Mouse (Mus musculus) heart, postnatal 10 days (tissue): ENCODE results near the gene Ick. TPM values are rescaled to one million over a fixed set of nuclear protein-coding genes. Genes with fewer than 3 reads are reported as not detected.
A peak's percentile ranks its signal among the peaks of the same experiment; 100 is the strongest.
"Not testable (repeated sequence)": the region's sequence is repeated elsewhere in the genome, so short reads cannot be mapped to it uniquely, and the experiment has no call there.

Experiments
- DNase-seq, 2 experiments: peaks; one replicate each; pipeline ENCODE4 v3.0.0; 2021
- intact Hi-C: fragments of 180-260 bp; cut with DNase I; formaldehyde crosslinking; loops from one replicate; pipeline ENCODE4 v1.15.1; 2025
- total RNA-seq, 2 experiments: library from RNA; stranded (reverse); gene quantifications; 2 replicates each; pipeline ENCODE4 v1.2.3; 2021

The Ick gene
- 10 to 100 TPM; 21.5 to 23.0 TPM for total RNA-seq

GRCm38 (mm10) chr9:78108796-78109239 is at the start of gene Ick, which contains the start of gene Fbxo9:
Gene Ick, plus strand, starts transcription at chr9:78109192.
Gene Fbxo9, minus strand, starts transcription at chr9:78109065.
- intact Hi-C loops: no loop called here
- peak; percentile 94 for DNase-seq

DNA sequence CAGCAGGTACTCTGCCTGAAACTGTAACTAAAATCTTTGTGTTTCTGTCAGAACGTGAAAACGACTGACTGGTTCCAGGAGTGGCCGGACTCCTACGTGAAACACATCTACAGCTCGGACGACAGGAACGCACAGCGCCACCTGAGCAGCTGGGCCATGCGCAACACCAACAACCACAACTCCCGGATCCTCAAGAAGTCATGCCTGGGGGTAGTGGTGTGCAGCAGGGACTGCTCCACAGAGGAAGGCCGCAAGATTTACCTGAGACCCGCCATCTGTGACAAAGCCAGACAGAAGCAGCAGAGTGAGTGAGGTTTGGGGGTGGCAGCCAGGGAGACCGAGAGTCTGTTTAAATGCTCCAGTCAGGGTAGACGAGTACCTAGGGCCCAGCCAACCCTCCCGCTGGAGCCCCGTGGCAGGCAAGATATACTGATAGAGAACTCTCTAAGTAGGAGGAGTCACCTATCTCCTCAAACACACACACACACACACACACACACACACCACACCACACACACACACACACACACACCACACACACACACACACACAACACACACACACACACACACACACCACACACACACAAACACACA is 49.4 kb upstream of the Ick start:
- no peak for DNase-seq
- intact Hi-C loops: no loop called here

GRCm38 (mm10) chr9:78062392-78062791 is 46.6 kb upstream of the Ick start:
- DNase-seq: no peak
- intact Hi-C loops: no loop called here

DNA sequence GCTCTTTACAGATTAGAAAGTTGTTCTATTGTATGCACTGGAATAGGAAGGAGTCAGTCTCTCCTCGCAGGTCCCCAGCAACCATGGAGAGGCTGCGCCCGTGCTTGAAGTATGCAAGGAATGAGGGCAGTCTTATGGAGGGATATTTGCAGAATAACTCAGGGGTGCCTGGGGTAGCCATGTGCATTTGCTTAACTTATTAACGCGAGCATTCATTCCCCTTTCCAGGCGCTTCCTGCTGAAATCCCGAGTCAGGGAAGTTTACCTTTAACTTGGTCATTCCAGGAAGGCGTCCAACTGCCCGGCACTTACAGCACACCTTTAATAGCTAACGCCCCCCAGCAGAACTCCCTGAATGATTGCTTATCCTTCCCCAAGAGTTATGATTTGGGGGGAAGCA is 44.9 kb upstream of the Ick start:
- DNase-seq: no peak
- intact Hi-C loops: no loop called here

DNA sequence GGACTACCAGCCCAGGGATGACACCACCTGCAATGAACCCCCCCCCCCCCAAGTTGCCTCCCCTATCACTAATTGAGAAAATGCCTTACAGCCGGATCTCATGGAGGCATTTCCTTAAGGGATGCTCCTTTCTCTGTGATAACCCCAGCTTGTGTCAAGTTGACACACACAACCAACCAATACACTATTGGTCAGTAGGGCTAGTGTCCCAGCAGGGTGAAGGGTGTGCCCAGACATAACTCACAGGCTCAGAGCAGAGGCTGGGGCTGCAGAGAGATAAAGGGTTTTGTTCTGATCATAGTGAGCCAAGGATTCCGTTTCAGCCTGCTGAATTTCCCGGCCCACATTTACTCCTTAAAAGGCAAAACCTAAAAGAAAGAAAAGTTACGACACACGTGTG is 38.5 kb upstream of the Ick start:
- intact Hi-C loops: no loop called here
- no peak for DNase-seq

DNA sequence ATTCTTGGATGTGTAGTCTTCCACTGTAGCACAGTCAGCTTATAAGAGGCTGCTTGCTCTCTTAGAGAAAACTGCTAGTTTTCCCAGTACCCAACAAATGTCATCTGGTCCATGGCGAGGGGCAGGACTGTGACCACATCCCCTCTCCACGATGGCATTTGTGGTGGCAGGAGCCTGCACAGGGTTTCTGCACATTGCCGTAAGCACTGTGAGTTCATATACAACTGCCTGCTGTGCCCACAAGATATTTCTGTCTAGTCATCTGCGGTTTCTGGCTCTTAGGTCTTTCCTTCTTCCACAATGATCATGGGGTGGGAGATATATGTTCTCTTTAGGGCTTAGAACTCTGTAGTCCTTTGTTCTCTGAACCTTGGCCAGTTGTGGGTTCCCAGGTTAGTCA is 37.4 kb upstream of the Ick start:
- intact Hi-C loops: no loop called here
- no peak for DNase-seq

- intact Hi-C loops, DNase-seq: not testable (repeated sequence)
These were observed 35.7 kb upstream of the Ick start for GRCm38 (mm10) chr9:78073291-78073690.

- intact Hi-C loops: no loop called here
- DNase-seq: no peak
These were observed 35.2 kb upstream of the Ick start for GRCm38 (mm10) chr9:78073713-78074340.

- DNase-seq: no peak
- intact Hi-C loops: no loop called here
These were observed 33.7 kb upstream of the Ick start for GRCm38 (mm10) chr9:78075256-78075655.

DNA sequence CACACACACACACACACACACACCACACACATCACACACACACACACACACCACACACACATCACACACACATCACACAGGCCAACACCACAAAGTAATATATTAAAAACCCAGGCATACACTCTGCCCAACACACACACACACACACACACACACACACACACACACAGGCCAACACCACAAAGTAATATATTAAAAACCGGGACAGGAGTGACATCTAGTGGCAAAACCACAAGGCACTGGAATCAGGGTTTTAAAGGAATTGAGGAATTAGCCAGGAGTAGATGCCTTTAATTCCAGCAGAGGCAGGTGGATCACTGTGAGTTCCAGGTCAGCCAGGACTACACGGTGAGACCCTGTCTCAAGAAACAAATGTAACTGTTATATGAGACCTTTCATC is 30.8 kb upstream of the Ick start:
- DNase-seq: peak; percentile 13 to 32
- intact Hi-C loops: no loop called here

- intact Hi-C loops: no loop called here
- DNase-seq: no peak
These were observed 27.2 kb upstream of the Ick start for GRCm38 (mm10) chr9:78081835-78082234.

DNA sequence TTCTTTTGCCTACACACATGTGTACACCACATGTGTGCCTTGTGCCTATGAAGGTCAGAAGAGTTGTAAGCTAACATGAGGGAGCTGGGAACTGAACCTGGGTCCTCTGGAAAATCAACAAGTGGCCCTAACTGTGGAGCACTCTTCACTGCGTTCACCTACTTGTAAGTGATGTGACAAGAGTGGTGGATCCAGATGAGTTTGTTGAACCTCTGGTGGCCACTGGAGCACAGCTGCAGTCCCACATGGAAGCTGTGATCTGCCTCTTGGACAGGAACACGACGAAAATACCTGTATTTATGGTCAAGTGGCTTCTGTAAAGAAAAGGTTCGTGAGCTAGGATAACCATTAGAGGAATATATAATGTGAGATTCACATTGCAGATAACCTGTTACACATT is 24.7 kb upstream of the Ick start:
- intact Hi-C loops: no loop called here

GRCm38 (mm10) chr9:78085722-78086287 is 23.2 kb upstream of the Ick start:
- DNase-seq: no peak
- intact Hi-C loops: no loop called here

More for the DNA sequence above, 24.7 kb upstream of the Ick start:
- no peak for DNase-seq

- no peak for DNase-seq
- intact Hi-C loops: no loop called here
These were observed 21.2 kb upstream of the Ick start for GRCm38 (mm10) chr9:78087751-78088150.

DNA sequence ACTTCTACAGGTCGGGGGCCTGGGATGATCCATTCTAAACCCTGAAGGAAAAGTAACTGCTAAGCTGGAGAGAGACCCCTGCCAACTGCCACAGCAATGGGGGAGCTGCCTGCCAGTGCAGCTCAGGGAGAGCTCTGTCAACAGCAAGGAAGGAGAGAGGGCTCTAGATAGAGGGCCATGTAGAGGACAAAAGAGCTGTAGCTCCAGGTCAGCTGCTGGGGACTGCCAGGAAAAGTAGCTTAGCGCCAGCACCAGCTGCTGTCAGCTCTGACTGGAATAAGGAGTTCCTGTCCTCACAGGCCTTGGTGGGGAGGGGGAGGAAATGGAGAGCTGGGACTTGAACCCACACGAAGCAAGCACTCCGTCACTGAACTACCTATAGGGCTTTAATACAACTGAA is 20.5 kb upstream of the Ick start:
- DNase-seq: peak in 1 of 2 experiments; percentile 52
- intact Hi-C loops: no loop called here

- intact Hi-C loops: no loop called here
- peak; percentile 33 to 48 for DNase-seq
These were observed 20.0 kb upstream of the Ick start for GRCm38 (mm10) chr9:78088971-78089370.

DNA sequence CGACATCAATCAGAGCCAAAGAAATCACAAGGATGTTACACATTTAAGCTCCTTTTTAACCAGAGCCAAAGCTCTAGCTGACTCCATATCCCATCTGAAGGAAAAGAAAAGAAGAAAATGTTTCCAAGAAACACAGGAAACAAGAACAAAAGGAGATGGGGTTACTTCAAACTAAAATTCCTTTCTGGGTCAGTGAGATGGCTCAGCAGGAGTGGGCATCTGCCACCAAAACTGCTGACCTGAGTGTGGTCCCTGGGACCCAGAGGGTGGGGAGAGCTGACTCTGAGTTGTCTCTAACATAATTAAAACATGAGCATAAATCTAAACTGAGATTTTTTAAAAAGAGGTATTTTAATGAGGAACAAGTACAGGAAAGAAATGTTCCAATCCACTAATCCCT is 19.1 kb upstream of the Ick start:
- intact Hi-C loops: no loop called here
- DNase-seq: no peak

GRCm38 (mm10) chr9:78090596-78090995 is 18.4 kb upstream of the Ick start:
- intact Hi-C loops: no loop called here
- DNase-seq: no peak

DNA sequence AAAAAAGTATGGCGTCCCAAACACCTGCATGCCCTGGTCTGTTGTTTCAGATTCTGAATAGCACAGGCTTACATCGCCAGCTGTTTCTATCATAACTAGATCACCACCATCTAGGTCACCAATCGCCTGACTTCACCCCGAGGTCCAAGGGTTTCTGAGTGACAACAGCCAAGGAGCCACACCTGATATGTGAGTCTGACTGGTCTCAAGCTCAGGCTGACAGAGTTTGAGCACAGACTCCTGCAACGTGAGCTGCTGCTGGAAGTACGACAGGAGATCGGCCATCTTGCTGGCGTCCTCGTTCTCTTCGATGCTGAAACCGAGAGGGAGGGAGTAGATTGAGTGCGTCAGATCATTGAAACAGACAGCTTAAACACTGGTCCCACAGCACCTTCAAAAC is 13.3 kb upstream of the Ick start:
- intact Hi-C loops: no loop called here

GRCm38 (mm10) chr9:78096376-78096775 is 12.6 kb upstream of the Ick start:
- DNase-seq: no peak
- intact Hi-C loops: no loop called here

More for the DNA sequence above, 13.3 kb upstream of the Ick start:
- DNase-seq: no peak

DNA sequence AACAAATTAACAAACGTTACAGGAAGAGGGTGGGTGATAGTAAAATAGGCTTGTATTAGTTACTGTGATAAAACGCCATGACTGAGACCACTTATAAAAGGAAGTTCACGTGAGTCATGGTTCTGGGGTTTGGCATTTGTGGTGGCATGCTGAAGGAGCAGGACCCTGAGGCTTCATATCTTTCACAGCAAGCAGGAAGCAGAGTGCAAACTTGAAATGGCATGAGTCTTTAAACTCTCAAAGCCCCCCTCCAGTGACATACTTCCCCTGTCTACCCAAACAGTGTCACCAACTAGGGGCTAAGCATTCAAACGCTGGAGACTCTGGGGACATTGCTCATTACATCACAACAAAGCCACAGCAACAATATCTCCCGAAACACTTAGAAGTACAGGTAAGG is 8.0 kb upstream of the Ick start:
- DNase-seq: no peak
- intact Hi-C loops: no loop called here

- DNase-seq: no peak
- intact Hi-C loops: no loop called here
These were observed 7.6 kb upstream of the Ick start for GRCm38 (mm10) chr9:78101431-78101830.
